Mouse (Mus musculus) heart, embryonic 10.5 days (tissue): ENCODE measurements at regions not wholly inside any gene's neighbourhood (a gene's known extent, or its start where the extent isn't known, plus 50 kb on each side); places are given as distances from the start of the nearest gene placed in this dataset.
A peak's percentile ranks its signal among the peaks of the same experiment; 100 is the strongest.
"Not testable (repeated sequence)": the region's sequence is repeated elsewhere in the genome, so short reads cannot be mapped to it uniquely, and the experiment has no call there.

Source experiments
- DNase-seq: peaks from one replicate; pipeline ENCODE4 v3.0.0-alpha.2; 2017; ENCODE audit warnings: low spot score
- H3K27ac ChIP-seq: fragments of 300-500 bp; sonication (generic); 2 replicates; pipeline ENCODE4 v1.5.1; 2016; ENCODE audit warnings: mild to moderate bottlenecking
- H3K27me3 ChIP-seq: fragments of 300-500 bp; sonication (generic); 2 replicates; pipeline ENCODE4 v1.6.1; 2016; ENCODE audit warnings: mild to moderate bottlenecking; ENCODE audit not compliant: poor library complexity, insufficient read depth, severe bottlenecking
- H3K36me3 ChIP-seq: fragments of 300-500 bp; sonication (generic); 2 replicates; pipeline ENCODE4 v1.6.1; 2016; ENCODE audit warnings: mild to moderate bottlenecking, moderate library complexity
- H3K4me1 ChIP-seq: fragments of 300-500 bp; sonication (generic); 2 replicates; pipeline ENCODE4 v1.6.1; 2016; ENCODE audit warnings: mild to moderate bottlenecking
- H3K4me3 ChIP-seq: fragments of 300-500 bp; sonication (generic); 2 replicates; pipeline ENCODE4 v1.5.1; 2016; ENCODE audit warnings: mild to moderate bottlenecking, moderate library complexity
- H3K9me3 ChIP-seq: fragments of 300-500 bp; sonication (generic); 2 replicates; pipeline ENCODE4 v1.6.1; 2016; ENCODE audit warnings: mild to moderate bottlenecking, moderate library complexity
- WGBS: fragments of 180-500 bp; shearing (Covaris S2); methylation state at CpG from one replicate; pipeline ENCODE4 v1.1.7; 2016; 5-methylcytosine and 5-hydroxymethylcytosine counted together

- H3K9me3 ChIP-seq, result no peaks in the 10 kb centered on the region
- H3K27ac ChIP-seq, result no peak overlapping the region
- no peak for DNase-seq
- 79% methylated on average over 11 of the region's 11 CpGs for WGBS
- no peaks in the 10 kb centered on the region for H3K4me1 ChIP-seq
- H3K4me3 ChIP-seq, result no peak overlapping the region
- H3K36me3 ChIP-seq, result no peaks in the 10 kb centered on the region
- no peaks in the 10 kb centered on the region for H3K27me3 ChIP-seq
Observed at GRCm38 (mm10) chr2:11037343-11037742, 134.6 kb upstream of the Prkcq start.

GRCm38 (mm10) chr2:11038440-11038839, 133.5 kb upstream of the Prkcq start:
- Histone ChIP-seq H3K27ac (no peak overlapping the region), H3K9me3 (no peaks in the 10 kb centered on the region), H3K4me3 (no peak overlapping the region), H3K36me3 (no peaks in the 10 kb centered on the region), H3K4me1 (no peaks in the 10 kb centered on the region), H3K27me3 (no peaks in the 10 kb centered on the region)
- WGBS, result 89% methylated on average over 5 of the region's 5 CpGs
- no peak for DNase-seq

GRCm38 (mm10) chr2:11040005-11040404, 131.9 kb upstream of the Prkcq start:
- Histone ChIP-seq H3K27me3 (no peaks in the 10 kb centered on the region), H3K4me1 (no peaks in the 10 kb centered on the region), H3K9me3 (no peaks in the 10 kb centered on the region), H3K27ac (no peak overlapping the region), H3K36me3 (no peaks in the 10 kb centered on the region), H3K4me3 (no peak overlapping the region)
- 89% methylated on average over 2 of the region's 2 CpGs for WGBS
- no peak for DNase-seq

- Histone ChIP-seq H3K27me3 (no peaks in the 10 kb centered on the region), H3K9me3 (no peaks in the 10 kb centered on the region), H3K27ac (no peak overlapping the region), H3K4me3 (no peak overlapping the region), H3K4me1 (no peaks in the 10 kb centered on the region), H3K36me3 (no peaks in the 10 kb centered on the region)
- 83% methylated on average over 3 of the region's 3 CpGs for whole genome bisulfite sequencing
- no peak for DNase-seq
Observed at GRCm38 (mm10) chr2:11044727-11045274, 127.1 kb upstream of the Prkcq start.

GRCm38 (mm10) chr2:11051621-11052020, 120.3 kb upstream of the Prkcq start:
- no peak overlapping the region for H3K27ac ChIP-seq
- H3K9me3 ChIP-seq, result no peaks in the 10 kb centered on the region
- H3K4me1 ChIP-seq, result no peaks in the 10 kb centered on the region
- H3K4me3 ChIP-seq, result no peak overlapping the region
- WGBS, result 83% methylated on average over 7 of the region's 7 CpGs
- no peak for DNase-seq
- H3K27me3 ChIP-seq, result no peaks in the 10 kb centered on the region
- H3K36me3 ChIP-seq, result no peaks in the 10 kb centered on the region

- Histone ChIP-seq H3K27ac (no peak overlapping the region), H3K27me3 (no peaks in the 10 kb centered on the region), H3K4me1 (no peaks in the 10 kb centered on the region), H3K9me3 (no peaks in the 10 kb centered on the region), H3K4me3 (no peak overlapping the region), H3K36me3 (no peaks in the 10 kb centered on the region)
- no peak for DNase-seq
- WGBS, result 29% methylated on average over 9 of the region's 9 CpGs
Observed at GRCm38 (mm10) chr2:11059731-11060425, 112.0 kb upstream of the Prkcq start.

GRCm38 (mm10) chr2:11067384-11067783, 104.5 kb upstream of the Prkcq start:
- no peaks in the 10 kb centered on the region for H3K36me3 ChIP-seq
- H3K4me3 ChIP-seq, result no peak overlapping the region
- no peaks in the 10 kb centered on the region for H3K9me3 ChIP-seq
- H3K27ac ChIP-seq, result no peak overlapping the region
- 78% methylated on average over 4 of the region's 4 CpGs for WGBS
- H3K27me3 ChIP-seq, result no peaks in the 10 kb centered on the region
- no peak for DNase-seq
- no peaks in the 10 kb centered on the region for H3K4me1 ChIP-seq

GRCm38 (mm10) chr2:11083536-11083935, 88.4 kb upstream of the Prkcq start:
- H3K27me3 ChIP-seq, result no peaks in the 10 kb centered on the region
- DNase-seq, result no peak
- no peak overlapping the region for H3K4me3 ChIP-seq
- no peaks in the 10 kb centered on the region for H3K4me1 ChIP-seq
- no peak overlapping the region for H3K27ac ChIP-seq
- no peaks in the 10 kb centered on the region for H3K9me3 ChIP-seq
- H3K36me3 ChIP-seq, result no peaks in the 10 kb centered on the region
- WGBS, result 79% methylated on average over 3 of the region's 3 CpGs

- no peak for DNase-seq
- H3K27ac ChIP-seq, result no peak overlapping the region
- no peaks in the 10 kb centered on the region for H3K27me3 ChIP-seq
- no peak overlapping the region for H3K4me3 ChIP-seq
- WGBS, result 35% methylated on average over 1 of the region's 1 CpGs
- H3K36me3 ChIP-seq, result no peaks in the 10 kb centered on the region
- H3K9me3 ChIP-seq, result no peaks in the 10 kb centered on the region
- no peaks in the 10 kb centered on the region for H3K4me1 ChIP-seq
Observed at GRCm38 (mm10) chr2:11086996-11087395, 84.9 kb upstream of the Prkcq start.

GRCm38 (mm10) chr2:11099834-11100622, 71.9 kb upstream of the Prkcq start:
- H3K4me1 ChIP-seq, H3K9me3 ChIP-seq, H3K27ac ChIP-seq, H3K27me3 ChIP-seq, H3K36me3 ChIP-seq, DNase-seq: not testable (repeated sequence)
- whole genome bisulfite sequencing, result 30% methylated on average over 34 of the region's 34 CpGs
- peak overlapping the region; percentile 53 for H3K4me3 ChIP-seq

- no peaks in the 10 kb centered on the region for H3K27me3 ChIP-seq
- H3K9me3 ChIP-seq, result no peaks in the 10 kb centered on the region
- WGBS, result 35% methylated on average over 8 of the region's 8 CpGs
- no peaks in the 10 kb centered on the region for H3K36me3 ChIP-seq
- H3K4me3 ChIP-seq, result no peak overlapping the region
- no peak overlapping the region for H3K27ac ChIP-seq
- H3K4me1 ChIP-seq, result no peaks in the 10 kb centered on the region
- DNase-seq, result no peak
Observed at GRCm38 (mm10) chr2:11113191-11113590, 58.7 kb upstream of the Prkcq start.

GRCm38 (mm10) chr2:11118625-11119024, 53.3 kb upstream of the Prkcq start:
- DNase-seq, result no peak
- H3K4me3 ChIP-seq, result no peak overlapping the region
- H3K9me3 ChIP-seq, result no peaks in the 10 kb centered on the region
- H3K4me1 ChIP-seq, result no peaks in the 10 kb centered on the region
- H3K27ac ChIP-seq, result no peak overlapping the region
- WGBS, result 83% methylated on average over 1 of the region's 1 CpGs
- no peaks in the 10 kb centered on the region for H3K36me3 ChIP-seq
- H3K27me3 ChIP-seq, result no peaks in the 10 kb centered on the region

- no peaks in the 10 kb centered on the region for H3K36me3 ChIP-seq
- H3K27me3 ChIP-seq, result no peaks in the 10 kb centered on the region
- H3K9me3 ChIP-seq, result no peaks in the 10 kb centered on the region
- DNase-seq, result no peak
- no peaks in the 10 kb centered on the region for H3K4me1 ChIP-seq
- H3K4me3 ChIP-seq, result no peak overlapping the region
- 78% methylated on average over 9 of the region's 9 CpGs for WGBS
- H3K27ac ChIP-seq, result no peak overlapping the region
Observed at GRCm38 (mm10) chr2:11119301-11119700, 52.6 kb upstream of the Prkcq start.
